Mouse (Mus musculus): ENCODE measurements around the gene Gm4779. TPM values are rescaled to one million over a fixed set of nuclear protein-coding genes. Genes with fewer than 3 reads are reported as not detected.

The Gm4779 gene
- polyA plus RNA-seq, 1 experiment from 2014 or later: 0.22 TPM

GRCm38 (mm10) chrX:101765111-101765510 lies 29.1 kb downstream of the Gm4779 start:
- 87% methylated on average over 4 of the region's 4 CpGs for WGBS
- Histone ChIP-seq H3K9me3 (ENCODE audit: low read length) (no peaks in the 10 kb centered on the region), H3K4me2 (replicated peaks; ENCODE audit: low read depth, low read length) (no peak overlapping the region)

GRCm38 (mm10) chrX:101764621-101765020 lies 29.6 kb downstream of the Gm4779 start:
- H3K27me3 ChIP-seq (ENCODE audit: insufficient read depth, low read length): peaks cover 11% of the 10 kb centered on the region; the same call in 1 of the 2 replicates
- no peak overlapping the region for H3K9ac ChIP-seq (replicated peaks; ENCODE audit: low read length)
- no peak for ATAC-seq (ENCODE audit: low FRiP score, low TSS enrichment)
- H3K4me3 ChIP-seq (ENCODE audit: low read length): no peak overlapping the region
- no peaks in the 10 kb centered on the region for H3K36me3 ChIP-seq (ENCODE audit: insufficient read depth, low read length)
- WGBS: 82% methylated on average over 5 of the region's 5 CpGs
- no peaks in the 10 kb centered on the region for H3K9me3 ChIP-seq (ENCODE audit: low read length)
- no peaks in the 10 kb centered on the region for H3K4me1 ChIP-seq (ENCODE audit: insufficient read depth, low read length)
- H3K4me2 ChIP-seq (replicated peaks; ENCODE audit: low read depth, low read length): no peak overlapping the region
- H3K27ac ChIP-seq (ENCODE audit: low read length): no peak overlapping the region

More at GRCm38 (mm10) chrX:101765111-101765510, 29.1 kb downstream of the Gm4779 start:
- no peak for ATAC-seq (ENCODE audit: low FRiP score, low TSS enrichment)
- no peak overlapping the region for H3K9ac ChIP-seq (replicated peaks; ENCODE audit: low read length)
- H3K27ac ChIP-seq (ENCODE audit: low read length): no peak overlapping the region
- peaks cover 11% of the 10 kb centered on the region; the same call in 1 of the 2 replicates for H3K27me3 ChIP-seq (ENCODE audit: insufficient read depth, low read length)
- no peak overlapping the region for H3K4me3 ChIP-seq (ENCODE audit: low read length)
- H3K4me1 ChIP-seq (ENCODE audit: insufficient read depth, low read length): no peaks in the 10 kb centered on the region
- H3K36me3 ChIP-seq (ENCODE audit: insufficient read depth, low read length): no peaks in the 10 kb centered on the region

GRCm38 (mm10) chrX:101754478-101754877 lies 39.7 kb downstream of the Gm4779 start:
- 69% methylated on average over 5 of the region's 5 CpGs for WGBS
- Histone ChIP-seq H3K36me3 (ENCODE audit: insufficient read depth, low read length) (no peaks in the 10 kb centered on the region), H3K27me3 (ENCODE audit: insufficient read depth, low read length) (peaks cover 16% of the 10 kb centered on the region; the same call in 1 of the 2 replicates), H3K27ac (ENCODE audit: low read length) (no peak overlapping the region), H3K9ac (replicated peaks; ENCODE audit: low read length) (no peak overlapping the region), H3K4me3 (ENCODE audit: low read length) (no peak overlapping the region), H3K4me2 (replicated peaks; ENCODE audit: low read depth, low read length) (no peak overlapping the region), H3K4me1 (ENCODE audit: insufficient read depth, low read length) (no peaks in the 10 kb centered on the region), H3K9me3 (ENCODE audit: low read length) (no peaks in the 10 kb centered on the region)
- ATAC-seq (ENCODE audit: low FRiP score, low TSS enrichment): no peak

- Histone ChIP-seq H3K4me2 (replicated peaks; ENCODE audit: low read depth, low read length) (no peak overlapping the region), H3K27ac (ENCODE audit: low read length) (no peak overlapping the region), H3K36me3 (ENCODE audit: insufficient read depth, low read length) (no peaks in the 10 kb centered on the region), H3K9ac (replicated peaks; ENCODE audit: low read length) (no peak overlapping the region), H3K4me1 (ENCODE audit: insufficient read depth, low read length) (no peaks in the 10 kb centered on the region), H3K4me3 (ENCODE audit: low read length) (no peak overlapping the region), H3K9me3 (ENCODE audit: low read length) (no peaks in the 10 kb centered on the region), H3K27me3 (ENCODE audit: insufficient read depth, low read length) (peaks cover 17% of the 10 kb centered on the region; the same call in 1 of the 2 replicates)
- ATAC-seq (ENCODE audit: low FRiP score, low TSS enrichment): no peak
- WGBS: 60% methylated on average over 4 of the region's 4 CpGs
Observed at GRCm38 (mm10) chrX:101750144-101750543, 44.1 kb downstream of the Gm4779 start.

- WGBS: 70% methylated on average over 2 of the region's 2 CpGs
- Histone ChIP-seq H3K4me1 (ENCODE audit: insufficient read depth, low read length) (no peaks in the 10 kb centered on the region), H3K27ac (ENCODE audit: low read length) (no peak overlapping the region), H3K4me3 (ENCODE audit: low read length) (no peak overlapping the region), H3K27me3 (ENCODE audit: insufficient read depth, low read length) (peaks cover 14% of the 10 kb centered on the region; the same call in 1 of the 2 replicates), H3K36me3 (ENCODE audit: insufficient read depth, low read length) (no peaks in the 10 kb centered on the region), H3K9ac (replicated peaks; ENCODE audit: low read length) (no peak overlapping the region), H3K9me3 (ENCODE audit: low read length) (no peaks in the 10 kb centered on the region), H3K4me2 (replicated peaks; ENCODE audit: low read depth, low read length) (no peak overlapping the region)
- no peak for ATAC-seq (ENCODE audit: low FRiP score, low TSS enrichment)
Observed at GRCm38 (mm10) chrX:101741064-101741433, 53.2 kb downstream of the Gm4779 start.

GRCm38 (mm10) chrX:101740335-101741063 lies 53.7 kb downstream of the Gm4779 start:
- peaks cover 14% of the 10 kb centered on the region; the same call in 1 of the 2 replicates for H3K27me3 ChIP-seq (ENCODE audit: insufficient read depth, low read length)
- H3K4me2 ChIP-seq (replicated peaks; ENCODE audit: low read depth, low read length): no peak overlapping the region
- no peaks in the 10 kb centered on the region for H3K9me3 ChIP-seq (ENCODE audit: low read length)
- H3K36me3 ChIP-seq (ENCODE audit: insufficient read depth, low read length): no peaks in the 10 kb centered on the region
- H3K27ac ChIP-seq (ENCODE audit: low read length): no peak overlapping the region
- no peak for ATAC-seq (ENCODE audit: low FRiP score, low TSS enrichment)
- no peak overlapping the region for H3K9ac ChIP-seq (replicated peaks; ENCODE audit: low read length)
- 53% methylated on average over 6 of the region's 6 CpGs for WGBS
- H3K4me1 ChIP-seq (ENCODE audit: insufficient read depth, low read length): no peaks in the 10 kb centered on the region
- no peak overlapping the region for H3K4me3 ChIP-seq (ENCODE audit: low read length)

Other genes with a start within 250 kb of the Gm4779 start
- gene Ogt, start 154.4 kb downstream of the Gm4779 start, polyA plus RNA-seq (2015; fragmentation: Nextera tagmentation; extraction: Ambion mirVana): 159 and 180 TPM in 2 replicates
- gene Cxcr3, start 60.2 kb downstream of the Gm4779 start, polyA plus RNA-seq (2015; fragmentation: Nextera tagmentation; extraction: Ambion mirVana): 0.20 and 0.26 TPM in 2 replicates
- 0.22 and 0.33 TPM in 2 replicates for gene 8030474K03Rik, start 233 bp upstream of the Gm4779 start, polyA plus RNA-seq (2015; fragmentation: Nextera tagmentation; extraction: Ambion mirVana)
- gene Nhsl2, start 55.0 kb upstream of the Gm4779 start, polyA plus RNA-seq (2015; fragmentation: Nextera tagmentation; extraction: Ambion mirVana): 12.0 and 12.1 TPM in 2 replicates

Data from kidney, embryonic 16.5 days (tissue).